Mouse (Mus musculus) ovary, postnatal 14 days (tissue): ENCODE data around the gene Nckap5l.
"Not testable (repeated sequence)": the region's sequence is repeated elsewhere in the genome, so short reads cannot be mapped to it uniquely, and the experiment has no call there.

Experiments used
- DNase-seq: peaks from one replicate; pipeline ENCODE4 v3.0.0; 2022; ENCODE audit warnings: low spot score

The Nckap5l gene

GRCm38 (mm10) chr15:99396462-99396861 is 61.1 kb downstream of the Nckap5l start:
- no peak for DNase-seq

- no peak for DNase-seq
Observed at GRCm38 (mm10) chr15:99393386-99394252, 63.9 kb downstream of the Nckap5l start.

GRCm38 (mm10) chr15:99392486-99393385 is 64.8 kb downstream of the Nckap5l start, which contains the start of gene Tmbim6:
Gene Tmbim6 (plus strand): TSS chr15:99392882.
- peak; percentile 96 for DNase-seq

- no peak for DNase-seq
Observed at GRCm38 (mm10) chr15:99391975-99392374, 65.6 kb downstream of the Nckap5l start.

- no peak for DNase-seq
Observed at GRCm38 (mm10) chr15:99390472-99391401, 66.8 kb downstream of the Nckap5l start.

GRCm38 (mm10) chr15:99387976-99388375 is 69.6 kb downstream of the Nckap5l start:
- DNase-seq = no peak

GRCm38 (mm10) chr15:99386796-99387195 is 70.8 kb downstream of the Nckap5l start:
- no peak for DNase-seq

GRCm38 (mm10) chr15:99386110-99386509 is 71.4 kb downstream of the Nckap5l start:
- not testable (repeated sequence) for DNase-seq

- DNase-seq = no peak
Observed at GRCm38 (mm10) chr15:99384071-99384470, 73.5 kb downstream of the Nckap5l start.

- no peak for DNase-seq
Observed at GRCm38 (mm10) chr15:99382893-99383292, 74.7 kb downstream of the Nckap5l start.

- no peak for DNase-seq
Observed at GRCm38 (mm10) chr15:99376240-99376639, 81.3 kb downstream of the Nckap5l start.

GRCm38 (mm10) chr15:99375581-99375980 is 82.0 kb downstream of the Nckap5l start:
- no peak for DNase-seq

GRCm38 (mm10) chr15:99375036-99375435 is 82.5 kb downstream of the Nckap5l start:
- DNase-seq = no peak

- DNase-seq = no peak
Observed at GRCm38 (mm10) chr15:99372761-99373160, 84.8 kb downstream of the Nckap5l start.
